Mouse (Mus musculus) spleen, adult 2 months (tissue): ENCODE results near the gene Abcd3. TPM values are rescaled to one million over a fixed set of nuclear protein-coding genes. Genes with fewer than 3 reads are reported as not detected.

Experiments used
- DNase-seq, 2 experiments: peaks; one replicate each; pipeline versions ENCODE4 v3.0.0 to v3.0.0-alpha.2; 2012 to 2021; ENCODE audit warnings: low spot score in 2 of 2, low read depth in 1 of 2
- H3K27ac ChIP-seq: fragments of 200-500 bp; 2 replicates; pipeline ENCODE4 v1.5.1; 2012; ENCODE audit warnings: low read length, inconsistent platforms; ENCODE audit not compliant: insufficient read depth
- H3K27me3 ChIP-seq: fragments of 200-500 bp; 2 replicates; pipeline ENCODE4 v1.6.1; 2012; ENCODE audit warnings: mild to moderate bottlenecking, moderate library complexity, low read length, inconsistent platforms; ENCODE audit not compliant: control insufficient read depth, insufficient read depth
- H3K36me3 ChIP-seq: fragments of 200-500 bp; 2 replicates; pipeline ENCODE4 v1.6.1; 2012; ENCODE audit warnings: mild to moderate bottlenecking, low read length, inconsistent platforms; ENCODE audit not compliant: control insufficient read depth, insufficient read depth
- H3K4me1 ChIP-seq: fragments of 200-500 bp; 2 replicates; pipeline ENCODE4 v1.6.1; 2011; ENCODE audit warnings: inconsistent platforms; ENCODE audit not compliant: control insufficient read depth, insufficient read depth, insufficient read length
- H3K4me3 ChIP-seq: fragments of 200-500 bp; 2 replicates; pipeline ENCODE4 v1.5.1; 2011; ENCODE audit warnings: mild to moderate bottlenecking, inconsistent platforms; ENCODE audit not compliant: insufficient read depth, insufficient read length; ENCODE audit errors: extremely low read depth
- CTCF ChIP-seq: fragments of 200-500 bp; IDR thresholded peaks from 2 replicates; pipeline ENCODE4 v1.5.1; 2011; ENCODE audit warnings: mild to moderate bottlenecking, inconsistent platforms; ENCODE audit not compliant: insufficient read depth, insufficient read length, insufficient replicate concordance; ENCODE audit errors: extremely low read depth
- POLR2A ChIP-seq: fragments of 200-500 bp; IDR thresholded peaks from 2 replicates; pipeline ENCODE4 v1.6.1; 2011; ENCODE audit warnings: low read depth, low read length, inconsistent platforms
- WGBS: fragments of 180-500 bp; shearing (Covaris S2); methylation state at CpG from one replicate; pipeline ENCODE4 v1.1.7; 2018; 5-methylcytosine and 5-hydroxymethylcytosine counted together
- polyA plus RNA-seq: library from polyadenylated mRNA; depleted of rRNA; stranded (reverse); fragments of >200 nt; gene quantifications from 2 replicates; pipeline ENCODE4 v1.2.3, GENCODE M21; 2012

The Abcd3 gene
- polyA plus RNA-seq, 1 experiment = 1.7 TPM

- 96% methylated on average over 4 of the region's 4 CpGs for WGBS
Measured at GRCm38 (mm10) chr3:121850381-121850780, 35.3 kb upstream of the Abcd3 start.

DNA sequence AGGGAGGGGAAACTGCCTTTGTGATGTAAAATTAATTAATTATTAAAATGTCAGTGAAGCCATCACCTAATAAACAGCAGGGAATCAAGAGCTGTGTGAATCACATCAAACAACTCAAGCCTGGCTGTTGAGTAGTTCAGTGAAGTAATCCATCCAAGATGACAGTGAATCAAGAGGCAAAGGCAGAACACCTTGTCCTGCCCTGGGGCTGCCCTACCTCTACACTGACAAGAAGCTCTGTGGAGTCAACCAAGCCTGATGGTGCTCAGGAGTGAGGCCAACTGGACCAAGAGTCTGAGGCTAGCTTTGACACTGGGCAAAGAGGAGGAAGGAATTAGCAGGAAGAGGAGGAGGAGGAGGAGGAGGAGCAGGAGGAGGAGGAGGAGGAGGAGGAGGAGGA is 32.2 kb upstream of the Abcd3 start:
- no peak for DNase-seq
- no peak for TF ChIP-seq CTCF
- TF ChIP-seq POLR2A = no peak
- H3K27me3 ChIP-seq = no peaks in the 10 kb centered on the region
- no peaks in the 10 kb centered on the region; the same call in 1 of the 2 replicates for H3K4me1 ChIP-seq
- no peaks in the 10 kb centered on the region for H3K36me3 ChIP-seq
- no peak overlapping the region for H3K27ac ChIP-seq
- H3K4me3 ChIP-seq = no peak overlapping the region

More at GRCm38 (mm10) chr3:121850381-121850780, 35.3 kb upstream of the Abcd3 start:
- Histone ChIP-seq H3K27me3 (no peaks in the 10 kb centered on the region), H3K27ac (no peak overlapping the region), H3K36me3 (no peaks in the 10 kb centered on the region), H3K4me1 (no peaks in the 10 kb centered on the region; the same call in 1 of the 2 replicates), H3K4me3 (no peak overlapping the region)
- TF ChIP-seq CTCF = no peak
- TF ChIP-seq POLR2A = no peak
- DNase-seq = no peak

DNA sequence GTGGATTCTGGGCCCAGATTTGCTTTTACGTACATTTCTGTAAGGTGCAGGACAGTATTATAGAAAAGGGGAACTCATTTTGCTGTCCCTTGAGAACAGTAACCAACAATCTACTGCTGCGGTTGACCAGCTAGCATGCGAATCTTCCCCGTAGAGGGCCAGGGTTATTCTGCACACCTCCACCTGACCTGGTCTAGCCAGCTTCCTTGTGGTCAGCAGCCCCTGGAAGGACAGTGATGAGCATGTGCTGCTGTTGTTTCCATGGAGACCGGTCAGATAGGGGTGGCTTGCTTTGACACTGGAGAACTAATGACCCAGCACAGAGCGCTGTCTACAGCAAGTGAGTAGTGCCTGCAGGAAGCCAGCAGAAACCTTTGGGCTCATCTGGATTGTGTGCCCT is 29.6 kb upstream of the Abcd3 start:
- WGBS = 83% methylated on average over 6 of the region's 6 CpGs
- H3K27ac ChIP-seq = no peak overlapping the region
- no peak for TF ChIP-seq CTCF
- no peak for TF ChIP-seq POLR2A
- no peaks in the 10 kb centered on the region for H3K36me3 ChIP-seq
- DNase-seq = no peak
- no peak overlapping the region for H3K4me3 ChIP-seq
- H3K4me1 ChIP-seq = no peaks in the 10 kb centered on the region; the same call in 1 of the 2 replicates
- no peaks in the 10 kb centered on the region for H3K27me3 ChIP-seq

DNA sequence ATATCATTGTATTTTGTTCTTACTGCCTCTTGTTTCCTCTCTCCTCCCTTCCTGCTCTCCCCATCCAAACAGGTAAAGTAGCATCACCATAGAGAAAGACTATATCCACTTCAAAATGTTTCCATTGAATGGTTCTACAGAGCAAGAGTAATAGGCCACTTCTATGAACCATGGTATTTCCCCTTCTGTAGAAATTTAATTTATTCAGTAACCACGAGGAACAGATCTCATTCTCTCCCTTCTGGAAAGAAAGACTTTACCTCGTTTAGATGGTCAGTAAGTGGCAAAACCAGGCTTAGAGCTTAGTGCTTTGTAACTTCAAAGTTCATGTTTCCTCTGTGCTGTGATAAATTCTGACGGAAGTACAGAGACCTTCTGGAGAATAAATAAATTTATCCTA is 28.9 kb upstream of the Abcd3 start:
- WGBS = 55% methylated on average over 3 of the region's 3 CpGs

DNA sequence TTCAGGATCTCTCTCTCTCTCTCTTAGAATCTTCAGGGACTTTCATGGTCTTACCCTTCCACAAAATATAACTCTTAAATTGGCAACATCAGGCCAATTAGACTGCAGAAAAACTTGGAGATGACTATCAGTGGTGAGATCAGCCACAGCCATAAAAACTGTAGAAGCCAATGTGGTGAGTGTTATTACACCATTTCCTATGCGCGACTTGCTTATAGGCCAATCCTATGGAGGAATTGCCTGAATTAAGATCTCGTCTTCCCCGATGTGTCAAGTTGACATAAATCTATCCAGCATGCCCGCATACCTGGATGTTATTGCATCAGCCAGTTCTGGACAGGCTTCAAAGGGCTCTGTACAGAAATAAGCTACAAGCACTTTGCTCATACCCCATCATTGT is 28.2 kb upstream of the Abcd3 start:
- TF ChIP-seq POLR2A = no peak
- no peak for TF ChIP-seq CTCF
- no peak overlapping the region for H3K4me3 ChIP-seq
- DNase-seq = no peak
- no peaks in the 10 kb centered on the region for H3K36me3 ChIP-seq
- H3K27ac ChIP-seq = no peak overlapping the region
- no peaks in the 10 kb centered on the region for H3K27me3 ChIP-seq
- H3K4me1 ChIP-seq = no peaks in the 10 kb centered on the region; the same call in 1 of the 2 replicates
- 78% methylated on average over 5 of the region's 5 CpGs for WGBS

More for the DNA sequence above, 28.9 kb upstream of the Abcd3 start:
- Histone ChIP-seq H3K4me3 (no peak overlapping the region), H3K4me1 (no peaks in the 10 kb centered on the region; the same call in 1 of the 2 replicates), H3K27ac (no peak overlapping the region), H3K36me3 (no peaks in the 10 kb centered on the region), H3K27me3 (no peaks in the 10 kb centered on the region)
- DNase-seq = no peak
- no peak for TF ChIP-seq POLR2A
- no peak for TF ChIP-seq CTCF

GRCm38 (mm10) chr3:121842306-121842860 is 27.3 kb upstream of the Abcd3 start:
- TF ChIP-seq CTCF = no peak
- no peak for TF ChIP-seq POLR2A
- no peak overlapping the region for H3K27ac ChIP-seq
- H3K4me1 ChIP-seq = no peaks in the 10 kb centered on the region
- DNase-seq = no peak
- WGBS = 58% methylated on average over 7 of the region's 7 CpGs
- H3K36me3 ChIP-seq = no peaks in the 10 kb centered on the region
- no peak overlapping the region for H3K4me3 ChIP-seq
- no peaks in the 10 kb centered on the region for H3K27me3 ChIP-seq

GRCm38 (mm10) chr3:121841412-121842014 is 26.4 kb upstream of the Abcd3 start:
- H3K27ac ChIP-seq = no peak overlapping the region
- 56% methylated on average over 9 of the region's 9 CpGs for WGBS
- no peaks in the 10 kb centered on the region for H3K4me1 ChIP-seq

More at GRCm38 (mm10) chr3:121841412-121842014, 26.4 kb upstream of the Abcd3 start:
- Histone ChIP-seq H3K36me3 (no peaks in the 10 kb centered on the region), H3K27me3 (no peaks in the 10 kb centered on the region), H3K4me3 (no peak overlapping the region)
- no peak for DNase-seq
- no peak for TF ChIP-seq POLR2A
- TF ChIP-seq CTCF = no peak
